Mouse (Mus musculus): ENCODE data around the gene Fmo6. TPM values are rescaled to one million over a fixed set of nuclear protein-coding genes. Genes with fewer than 3 reads are reported as not detected.

Fmo6 gene
- 3.1 and 4.0 TPM in 2 replicates for polyA plus RNA-seq (2014; fragmentation: Nextera tagmentation; extraction: Ambion mirVana)

DNA sequence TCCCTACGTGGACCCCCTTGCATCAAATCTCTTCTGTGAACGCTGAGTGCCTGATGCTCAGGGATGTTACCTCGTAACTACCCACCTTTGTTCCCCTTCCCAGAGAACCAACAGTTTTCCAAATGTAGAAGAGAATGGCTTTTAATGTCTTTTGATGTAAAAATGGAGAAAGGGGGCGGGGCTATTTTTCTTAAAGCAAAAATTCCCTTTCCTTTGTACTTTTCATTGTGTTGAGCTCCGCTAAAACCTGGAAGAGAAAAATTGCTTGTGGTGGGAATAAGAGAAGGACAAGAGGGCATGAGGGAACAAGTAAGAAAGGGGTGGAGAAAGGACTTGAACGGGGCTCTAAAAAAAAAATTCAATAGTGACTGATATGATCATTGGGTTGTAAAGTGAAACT is at the start of gene Fmo6:
Fmo6 (minus strand) TSS at position 101 of the 400 bp plus-strand sequence.
- Histone ChIP-seq H3K4me2 (ENCODE audit: low read depth, low read length) (no peak within 1 kb of the TSS), H3K9ac (ENCODE audit: low read depth, low read length) (no peak within 1 kb of the TSS), H3K27me3 (replicated peaks; ENCODE audit: control insufficient read depth, insufficient read depth, low read length) (no peaks in the 10 kb centered on the region), H3K4me1 (ENCODE audit: control insufficient read depth, insufficient read depth, low read length) (peaks cover 7% of the 10 kb centered on the region), H3K4me3 (ENCODE audit: low read depth, low read length) (no peak within 1 kb of the TSS), H3K27ac (replicated peaks; ENCODE audit: low read depth, low read length) (peak within 1 kb of the TSS; percentile 19; the same call in 1 of the 2 replicates), H3K9me3 (ENCODE audit: control insufficient read depth, low read length) (no peaks in the 10 kb centered on the region), H3K36me3 (ENCODE audit: control insufficient read depth, insufficient read depth, low read length) (no peaks in the 10 kb centered on the region)
- 81% methylated on average over 6 of the region's 6 CpGs for WGBS
- no peak for DNase-seq (ENCODE audit: low spot score)
- ATAC-seq (ENCODE audit: low read depth) = no peak

- no peak for DNase-seq (ENCODE audit: low spot score)
- ATAC-seq (ENCODE audit: low read depth) = no peak
- Histone ChIP-seq H3K36me3 (ENCODE audit: control insufficient read depth, insufficient read depth, low read length) (no peaks in the 10 kb centered on the region), H3K4me1 (ENCODE audit: control insufficient read depth, insufficient read depth, low read length) (no peaks in the 10 kb centered on the region), H3K27ac (replicated peaks; ENCODE audit: low read depth, low read length) (no peak overlapping the region), H3K4me3 (ENCODE audit: low read depth, low read length) (no peak overlapping the region), H3K9me3 (ENCODE audit: control insufficient read depth, low read length) (0 out of 2 replicates have a peak, but pooled peaks cover 5% of the 10 kb centered on the region), H3K27me3 (replicated peaks; ENCODE audit: control insufficient read depth, insufficient read depth, low read length) (no peaks in the 10 kb centered on the region), H3K4me2 (ENCODE audit: low read depth, low read length) (no peak overlapping the region), H3K9ac (ENCODE audit: low read depth, low read length) (no peak overlapping the region)
- 91% methylated on average over 1 of the region's 1 CpGs for WGBS
Measured at GRCm38 (mm10) chr1:162986777-162987176, 49.5 kb upstream of the Fmo6 start.

DNA sequence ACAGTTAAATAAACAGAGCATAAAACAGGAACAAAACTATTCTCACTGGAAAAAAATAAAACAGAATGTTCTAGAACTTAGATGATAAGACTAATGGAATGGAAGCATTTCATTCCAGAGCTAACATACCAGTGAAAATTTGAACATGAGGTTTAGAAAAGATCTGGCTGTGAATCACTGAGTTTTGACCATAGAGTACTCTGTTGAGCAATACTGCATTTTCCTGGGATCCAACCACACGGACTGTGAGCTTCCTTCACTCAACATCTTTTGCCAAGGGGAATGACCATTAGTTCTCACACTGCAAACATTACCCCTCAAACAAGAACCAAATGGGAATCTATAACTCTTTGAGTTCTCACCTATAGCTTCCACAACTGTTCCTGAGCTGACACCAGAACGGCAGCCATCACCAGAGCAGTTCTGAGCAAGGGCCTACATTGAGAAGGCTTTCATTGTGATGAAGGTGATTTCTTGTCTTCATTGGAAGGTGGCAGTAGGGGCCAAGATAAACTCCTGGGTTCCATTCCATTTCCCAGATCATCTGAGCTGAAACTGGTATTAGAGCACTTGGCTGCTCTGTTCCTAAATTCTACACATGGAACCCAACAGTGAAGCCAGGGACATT is 48.9 kb upstream of the Fmo6 start:
- ATAC-seq (ENCODE audit: low read depth) = no peak
- Histone ChIP-seq H3K4me1 (ENCODE audit: control insufficient read depth, insufficient read depth, low read length) (no peaks in the 10 kb centered on the region), H3K27ac (replicated peaks; ENCODE audit: low read depth, low read length) (no peak overlapping the region), H3K4me2 (ENCODE audit: low read depth, low read length) (no peak overlapping the region), H3K9me3 (ENCODE audit: control insufficient read depth, low read length) (0 out of 2 replicates have a peak, but pooled peaks cover 5% of the 10 kb centered on the region), H3K9ac (ENCODE audit: low read depth, low read length) (no peak overlapping the region), H3K36me3 (ENCODE audit: control insufficient read depth, insufficient read depth, low read length) (no peaks in the 10 kb centered on the region), H3K27me3 (replicated peaks; ENCODE audit: control insufficient read depth, insufficient read depth, low read length) (no peaks in the 10 kb centered on the region), H3K4me3 (ENCODE audit: low read depth, low read length) (no peak overlapping the region)
- DNase-seq (ENCODE audit: low spot score) = no peak
- 92% methylated on average over 2 of the region's 2 CpGs for WGBS

DNA sequence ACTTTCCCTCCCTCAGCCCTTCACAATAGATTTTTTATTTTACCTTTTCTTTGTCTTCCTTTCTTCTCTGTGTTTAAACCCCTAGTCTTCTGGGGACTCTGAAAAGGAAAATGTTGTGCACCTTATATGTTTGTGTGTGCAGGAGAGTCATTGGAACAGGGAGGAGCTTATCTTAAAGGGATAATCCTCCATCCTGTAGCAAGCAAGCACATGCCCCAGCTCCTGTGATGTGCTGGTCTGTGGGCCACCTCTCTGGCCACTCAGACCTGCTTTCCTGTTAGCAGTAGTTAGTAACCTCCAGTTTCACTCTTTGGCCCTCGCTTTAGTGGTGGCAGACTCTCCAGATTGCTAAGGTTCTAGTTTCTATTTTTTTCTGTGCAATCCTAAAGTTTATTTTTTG is 47.1 kb upstream of the Fmo6 start, which contains the start of gene Fmo3:
Fmo3 (minus strand) TSS at position 101 of the 400 bp plus-strand sequence.
- Histone ChIP-seq H3K4me1 (ENCODE audit: control insufficient read depth, insufficient read depth, low read length) (no peaks in the 10 kb centered on the region), H3K36me3 (ENCODE audit: control insufficient read depth, insufficient read depth, low read length) (no peaks in the 10 kb centered on the region)

GRCm38 (mm10) chr1:162963556-162963955 is 26.2 kb upstream of the Fmo6 start:
- no peak for ATAC-seq (ENCODE audit: low read depth)
- no peak for DNase-seq (ENCODE audit: low spot score)
- no peaks in the 10 kb centered on the region for H3K4me1 ChIP-seq (ENCODE audit: control insufficient read depth, insufficient read depth, low read length)
- H3K4me3 ChIP-seq (ENCODE audit: low read depth, low read length) = no peak overlapping the region
- no peak overlapping the region for H3K4me2 ChIP-seq (ENCODE audit: low read depth, low read length)
- WGBS = 69% methylated on average over 2 of the region's 2 CpGs
- H3K9ac ChIP-seq (ENCODE audit: low read depth, low read length) = no peak overlapping the region
- no peaks in the 10 kb centered on the region for H3K27me3 ChIP-seq (replicated peaks; ENCODE audit: control insufficient read depth, insufficient read depth, low read length)
- H3K27ac ChIP-seq (replicated peaks; ENCODE audit: low read depth, low read length) = no peak overlapping the region
- H3K36me3 ChIP-seq (ENCODE audit: control insufficient read depth, insufficient read depth, low read length) = no peaks in the 10 kb centered on the region
- no peaks in the 10 kb centered on the region for H3K9me3 ChIP-seq (ENCODE audit: control insufficient read depth, low read length)

More for the DNA sequence above, 47.1 kb upstream of the Fmo6 start, which contains the start of gene Fmo3:
- Histone ChIP-seq H3K27me3 (replicated peaks; ENCODE audit: control insufficient read depth, insufficient read depth, low read length) (no peaks in the 10 kb centered on the region), H3K27ac (replicated peaks; ENCODE audit: low read depth, low read length) (no peak within 1 kb of the TSS), H3K4me3 (ENCODE audit: low read depth, low read length) (no peak within 1 kb of the TSS), H3K4me2 (ENCODE audit: low read depth, low read length) (no peak within 1 kb of the TSS), H3K9me3 (ENCODE audit: control insufficient read depth, low read length) (0 out of 2 replicates have a peak, but pooled peaks cover 5% of the 10 kb centered on the region), H3K9ac (ENCODE audit: low read depth, low read length) (no peak within 1 kb of the TSS)
- 88% methylated on average over 1 of the region's 1 CpGs for WGBS
- DNase-seq (ENCODE audit: low spot score) (no peak), ATAC-seq (ENCODE audit: low read depth) (no peak)

DNA sequence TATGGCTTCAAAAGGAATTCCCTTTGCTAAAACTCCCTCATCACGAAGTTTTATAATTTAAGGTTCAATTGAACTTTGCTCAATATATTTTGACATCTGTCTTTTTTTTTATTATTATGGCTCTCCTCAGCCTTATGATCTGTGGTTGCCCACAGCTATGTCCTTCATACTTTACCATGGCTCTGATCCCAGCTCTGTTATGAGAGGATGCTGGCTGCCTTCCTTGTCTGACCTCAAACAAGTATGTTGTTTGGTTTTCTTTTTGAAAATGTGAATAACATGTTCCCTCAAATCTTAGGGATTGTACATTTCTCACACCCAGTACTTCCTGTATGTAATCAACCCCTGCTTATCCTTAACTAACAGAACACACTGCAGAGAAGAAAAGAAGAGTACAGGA is 20.1 kb upstream of the Fmo6 start:
- WGBS = 73% methylated on average over 1 of the region's 1 CpGs
- ATAC-seq (ENCODE audit: low read depth) (peak; percentile 57; the same call in 1 of the 2 replicates), DNase-seq (ENCODE audit: low spot score) (peak; percentile 60)

GRCm38 (mm10) chr1:162953079-162953478 is 15.8 kb upstream of the Fmo6 start:
- H3K27me3 ChIP-seq (replicated peaks; ENCODE audit: control insufficient read depth, insufficient read depth, low read length) = no peaks in the 10 kb centered on the region
- H3K9me3 ChIP-seq (ENCODE audit: control insufficient read depth, low read length) = no peaks in the 10 kb centered on the region
- ATAC-seq (ENCODE audit: low read depth) (no peak), DNase-seq (ENCODE audit: low spot score) (no peak)
- no peak overlapping the region for H3K4me3 ChIP-seq (ENCODE audit: low read depth, low read length)
- WGBS = 36% methylated on average over 2 of the region's 2 CpGs
- no peak overlapping the region for H3K27ac ChIP-seq (replicated peaks; ENCODE audit: low read depth, low read length)
- no peaks in the 10 kb centered on the region for H3K4me1 ChIP-seq (ENCODE audit: control insufficient read depth, insufficient read depth, low read length)
- H3K36me3 ChIP-seq (ENCODE audit: control insufficient read depth, insufficient read depth, low read length) = no peaks in the 10 kb centered on the region
- no peak overlapping the region for H3K4me2 ChIP-seq (ENCODE audit: low read depth, low read length)
- H3K9ac ChIP-seq (ENCODE audit: low read depth, low read length) = no peak overlapping the region

More for the DNA sequence above, 20.1 kb upstream of the Fmo6 start:
- Histone ChIP-seq H3K36me3 (ENCODE audit: control insufficient read depth, insufficient read depth, low read length) (no peaks in the 10 kb centered on the region), H3K4me1 (ENCODE audit: control insufficient read depth, insufficient read depth, low read length) (no peaks in the 10 kb centered on the region), H3K4me2 (ENCODE audit: low read depth, low read length) (no peak overlapping the region), H3K9ac (ENCODE audit: low read depth, low read length) (no peak overlapping the region), H3K4me3 (ENCODE audit: low read depth, low read length) (no peak overlapping the region), H3K9me3 (ENCODE audit: control insufficient read depth, low read length) (no peaks in the 10 kb centered on the region), H3K27me3 (replicated peaks; ENCODE audit: control insufficient read depth, insufficient read depth, low read length) (no peaks in the 10 kb centered on the region), H3K27ac (replicated peaks; ENCODE audit: low read depth, low read length) (no peak overlapping the region)

DNA sequence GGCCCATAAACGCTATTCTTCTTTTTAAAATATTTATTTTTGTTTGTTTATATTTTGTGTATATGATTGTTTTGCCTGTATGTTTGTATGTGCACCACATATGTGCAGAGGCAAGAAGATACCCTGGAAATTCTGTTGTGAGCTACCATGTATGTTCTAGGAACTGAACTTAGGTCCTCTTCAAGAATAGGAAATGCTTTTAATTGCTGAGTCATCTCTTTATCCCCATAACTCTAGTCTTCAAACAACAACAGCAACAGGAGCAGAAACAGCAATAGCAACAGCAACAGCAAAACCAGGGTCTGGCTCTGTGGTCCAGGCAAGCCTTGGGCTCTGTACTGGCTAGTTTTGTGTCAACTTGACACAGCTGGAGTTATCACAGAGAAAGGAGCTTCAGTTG is 12.4 kb upstream of the Fmo6 start:
- H3K36me3 ChIP-seq (ENCODE audit: control insufficient read depth, insufficient read depth, low read length) = no peaks in the 10 kb centered on the region
- H3K27ac ChIP-seq (replicated peaks; ENCODE audit: low read depth, low read length) = no peak overlapping the region
- H3K4me3 ChIP-seq (ENCODE audit: low read depth, low read length) = no peak overlapping the region
- 0 out of 2 replicates have a peak, but pooled peaks cover 8% of the 10 kb centered on the region for H3K4me1 ChIP-seq (ENCODE audit: control insufficient read depth, insufficient read depth, low read length)
- 84% methylated on average over 1 of the region's 1 CpGs for WGBS
- ATAC-seq (ENCODE audit: low read depth) (no peak), DNase-seq (ENCODE audit: low spot score) (no peak)
- no peaks in the 10 kb centered on the region for H3K9me3 ChIP-seq (ENCODE audit: control insufficient read depth, low read length)
- H3K9ac ChIP-seq (ENCODE audit: low read depth, low read length) = no peak overlapping the region
- H3K27me3 ChIP-seq (replicated peaks; ENCODE audit: control insufficient read depth, insufficient read depth, low read length) = no peaks in the 10 kb centered on the region
- H3K4me2 ChIP-seq (ENCODE audit: low read depth, low read length) = no peak overlapping the region

GRCm38 (mm10) chr1:162947934-162948333 is 10.6 kb upstream of the Fmo6 start:
- Histone ChIP-seq H3K4me3 (ENCODE audit: low read depth, low read length) (no peak overlapping the region), H3K4me1 (ENCODE audit: control insufficient read depth, insufficient read depth, low read length) (0 out of 2 replicates have a peak, but pooled peaks cover 8% of the 10 kb centered on the region), H3K4me2 (ENCODE audit: low read depth, low read length) (no peak overlapping the region), H3K36me3 (ENCODE audit: control insufficient read depth, insufficient read depth, low read length) (no peaks in the 10 kb centered on the region), H3K27ac (replicated peaks; ENCODE audit: low read depth, low read length) (no peak overlapping the region), H3K27me3 (replicated peaks; ENCODE audit: control insufficient read depth, insufficient read depth, low read length) (no peaks in the 10 kb centered on the region), H3K9me3 (ENCODE audit: control insufficient read depth, low read length) (no peaks in the 10 kb centered on the region), H3K9ac (ENCODE audit: low read depth, low read length) (no peak overlapping the region)
- DNase-seq (ENCODE audit: low spot score) = no peak
- 76% methylated on average over 6 of the region's 6 CpGs for WGBS
- no peak for ATAC-seq (ENCODE audit: low read depth)
